Mouse (Mus musculus): ENCODE measurements around the gene Jund.
A peak's percentile ranks its signal among the peaks of the same experiment; 100 is the strongest.

The Jund gene

GRCm38 (mm10) chr8:70698310-70699109 lies at the start of gene Jund:
TSS of gene Jund (plus strand) at chr8:70698949.
- DNase-seq (ENCODE audit: low spot score in 2 of 2) = peak; percentile 98 to 99

- DNase-seq (ENCODE audit: low spot score in 2 of 2) = peak in 1 of 2 experiments; percentile 17
Observed at GRCm38 (mm10) chr8:70649324-70649723, 49.4 kb upstream of the Jund start.

GRCm38 (mm10) chr8:70650351-70650750 lies 48.4 kb upstream of the Jund start:
- no peak for DNase-seq (ENCODE audit: low spot score in 2 of 2)

GRCm38 (mm10) chr8:70653226-70653625 lies 45.5 kb upstream of the Jund start:
- DNase-seq (ENCODE audit: low spot score in 2 of 2) = peak; percentile 34 to 38

- no peak for DNase-seq (ENCODE audit: low spot score in 2 of 2)
Observed at GRCm38 (mm10) chr8:70654121-70654520, 44.6 kb upstream of the Jund start.

GRCm38 (mm10) chr8:70655469-70655868 lies 43.3 kb upstream of the Jund start:
- no peak for DNase-seq (ENCODE audit: low spot score in 2 of 2)

GRCm38 (mm10) chr8:70656193-70656790 lies 42.5 kb upstream of the Jund start:
- no peak for DNase-seq (ENCODE audit: low spot score in 2 of 2)

GRCm38 (mm10) chr8:70657214-70657613 lies 41.5 kb upstream of the Jund start:
- DNase-seq (ENCODE audit: low spot score in 2 of 2) = no peak

GRCm38 (mm10) chr8:70657739-70658138 lies 41.0 kb upstream of the Jund start:
- no peak for DNase-seq (ENCODE audit: low spot score in 2 of 2)

GRCm38 (mm10) chr8:70658897-70659603 lies 39.7 kb upstream of the Jund start:
- DNase-seq (ENCODE audit: low spot score in 2 of 2) = peak in 1 of 2 experiments; percentile 28

- peak; percentile 60 to 62 for DNase-seq (ENCODE audit: low spot score in 2 of 2)
Observed at GRCm38 (mm10) chr8:70659604-70660272, 39.0 kb upstream of the Jund start.

GRCm38 (mm10) chr8:70660273-70660725 lies 38.5 kb upstream of the Jund start, which contains the start of gene Pgpep1:
TSS of gene Pgpep1 (minus strand) at chr8:70660388.
- DNase-seq (ENCODE audit: low spot score in 2 of 2) = no peak

- DNase-seq (ENCODE audit: low spot score in 2 of 2) = no peak
Observed at GRCm38 (mm10) chr8:70663691-70664090, 35.1 kb upstream of the Jund start.

- no peak for DNase-seq (ENCODE audit: low spot score in 2 of 2)
Observed at GRCm38 (mm10) chr8:70664631-70665030, 34.1 kb upstream of the Jund start.

GRCm38 (mm10) chr8:70665599-70665998 lies 33.1 kb upstream of the Jund start:
- DNase-seq (ENCODE audit: low spot score in 2 of 2) = no peak

GRCm38 (mm10) chr8:70667071-70667470 lies 31.7 kb upstream of the Jund start:
- peak in 1 of 2 experiments; percentile 45 for DNase-seq (ENCODE audit: low spot score in 2 of 2)

- no peak for DNase-seq (ENCODE audit: low spot score in 2 of 2)
Observed at GRCm38 (mm10) chr8:70671615-70672324, 27.0 kb upstream of the Jund start.

GRCm38 (mm10) chr8:70672325-70673078 lies 26.2 kb upstream of the Jund start:
- DNase-seq (ENCODE audit: low spot score in 2 of 2) = no peak

- peak; percentile 99 to 100 for DNase-seq (ENCODE audit: low spot score in 2 of 2)
Observed at GRCm38 (mm10) chr8:70673079-70673856, 25.5 kb upstream of the Jund start, which contains the start of gene Lsm4. TSS of gene Lsm4 (plus strand) at chr8:70673248.

GRCm38 (mm10) chr8:70674109-70674508 lies 24.6 kb upstream of the Jund start:
- DNase-seq (ENCODE audit: low spot score in 2 of 2) = no peak
